Mouse (Mus musculus): ENCODE data around the gene Pmpca.
A peak's percentile ranks its signal among the peaks of the same experiment; 100 is the strongest.
"Not testable (repeated sequence)": the region's sequence is repeated elsewhere in the genome, so short reads cannot be mapped to it uniquely, and the experiment has no call there.

Pmpca gene

GRCm38 (mm10) chr2:26368572-26368971, 20.6 kb upstream of the Pmpca start:
- no peak for DNase-seq (ENCODE audit: low spot score in 2 of 2)

- no peak for DNase-seq (ENCODE audit: low spot score in 2 of 2)
Measured at GRCm38 (mm10) chr2:26372396-26372795, 16.7 kb upstream of the Pmpca start.

DNA sequence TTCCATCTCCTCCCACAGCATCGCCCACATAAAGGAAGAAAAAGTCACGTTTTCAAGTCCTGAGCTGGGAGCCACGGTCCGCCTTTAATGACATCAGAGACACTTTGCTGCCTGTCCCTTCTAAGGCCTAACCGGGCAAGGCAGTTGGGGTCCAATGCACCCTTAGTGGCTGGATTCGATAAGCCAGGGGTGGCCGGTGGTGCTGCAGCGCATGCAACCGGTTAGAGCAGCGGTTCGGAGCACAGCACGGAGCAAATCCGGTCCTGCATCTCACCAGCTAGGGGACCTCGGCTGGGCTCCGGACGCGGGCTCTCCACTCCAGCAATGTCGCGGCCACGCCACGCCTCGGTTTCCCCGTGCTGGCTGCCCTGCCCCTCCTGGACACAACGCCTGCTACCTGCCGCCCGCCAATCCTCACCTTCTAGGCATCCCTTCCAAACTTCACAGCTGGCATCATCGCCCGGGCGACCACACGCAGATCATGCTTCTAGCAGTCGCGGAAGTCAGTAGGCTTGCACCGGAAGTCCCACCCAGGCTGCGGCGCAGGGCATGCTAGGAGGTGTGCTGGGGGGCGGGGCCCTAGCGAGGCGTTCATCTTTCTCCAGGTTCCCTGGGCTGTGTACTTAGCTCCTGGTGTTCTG, 8.9 kb upstream of the Pmpca start, which contains the start of gene Snapc4:
Gene Snapc4, minus strand, starts transcription at position 523 of the 641 bp plus-strand sequence.
- DNase-seq (ENCODE audit: low spot score in 2 of 2), result peak; percentile 67 to 82

GRCm38 (mm10) chr2:26380871-26381270, 8.3 kb upstream of the Pmpca start:
- not testable (repeated sequence) for DNase-seq (ENCODE audit: low spot score in 2 of 2)

GRCm38 (mm10) chr2:26387713-26388112, 1.4 kb upstream of the Pmpca start:
- DNase-seq (ENCODE audit: low spot score in 2 of 2), result no peak

DNA sequence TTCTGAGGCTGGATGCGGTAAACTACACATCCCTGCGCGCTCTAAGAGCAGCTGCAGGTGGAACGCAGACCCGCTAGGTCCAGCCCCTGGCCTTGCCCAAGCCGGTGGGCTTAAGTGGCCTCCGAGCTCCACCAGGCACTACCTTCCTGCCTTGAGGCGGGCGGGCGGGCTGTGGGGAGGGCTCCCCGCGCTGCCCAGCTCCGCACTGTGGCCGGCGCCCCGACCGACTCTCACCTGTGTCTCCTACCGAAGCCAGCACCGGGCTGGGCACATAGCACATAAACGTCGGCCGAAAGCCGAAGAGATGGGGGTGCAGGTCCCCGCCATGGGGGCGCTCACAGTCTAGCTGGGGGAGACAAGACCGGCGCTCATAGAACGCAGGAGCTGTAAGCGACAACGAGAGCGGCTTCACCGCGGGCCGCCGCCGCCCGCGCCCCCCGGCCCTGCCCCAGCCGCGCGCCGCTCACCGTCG, 421 bp upstream of the Pmpca start:
- DNase-seq (ENCODE audit: low spot score in 2 of 2), result peak in 1 of 2 experiments; percentile 28

- DNase-seq (ENCODE audit: low spot score in 2 of 2), result no peak
Measured at GRCm38 (mm10) chr2:26390954-26391353, 1.8 kb downstream of the Pmpca start.

- DNase-seq (ENCODE audit: low spot score in 2 of 2), result no peak
Measured at GRCm38 (mm10) chr2:26391617-26392016, 2.5 kb downstream of the Pmpca start.

GRCm38 (mm10) chr2:26398978-26399377, 9.8 kb downstream of the Pmpca start:
- no peak for DNase-seq (ENCODE audit: low spot score in 2 of 2)

GRCm38 (mm10) chr2:26399647-26400046, 10.5 kb downstream of the Pmpca start:
- DNase-seq (ENCODE audit: low spot score in 2 of 2), result no peak

GRCm38 (mm10) chr2:26400296-26400695, 11.2 kb downstream of the Pmpca start:
- DNase-seq (ENCODE audit: low spot score in 2 of 2), result no peak

DNA sequence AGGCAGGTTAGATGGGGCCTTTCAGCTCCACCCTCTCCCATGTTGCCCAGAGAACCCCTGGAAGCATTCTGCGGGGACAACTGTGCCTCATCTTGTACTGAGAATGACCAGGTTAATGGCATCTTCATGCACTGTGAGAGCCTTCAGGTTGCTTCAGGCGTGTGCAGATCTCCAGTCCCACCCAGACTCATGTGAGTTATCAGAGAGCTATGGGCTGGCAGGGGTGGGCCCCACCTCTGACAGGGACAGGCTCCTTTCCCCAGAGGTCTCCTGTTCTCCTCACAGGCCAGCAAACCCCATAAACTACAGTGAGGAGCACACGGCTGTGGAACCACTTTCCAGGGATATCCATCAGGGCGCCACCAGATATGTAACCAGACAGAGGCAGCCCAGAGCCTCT, 11.9 kb downstream of the Pmpca start:
- DNase-seq (ENCODE audit: low spot score in 2 of 2), result no peak

DNA sequence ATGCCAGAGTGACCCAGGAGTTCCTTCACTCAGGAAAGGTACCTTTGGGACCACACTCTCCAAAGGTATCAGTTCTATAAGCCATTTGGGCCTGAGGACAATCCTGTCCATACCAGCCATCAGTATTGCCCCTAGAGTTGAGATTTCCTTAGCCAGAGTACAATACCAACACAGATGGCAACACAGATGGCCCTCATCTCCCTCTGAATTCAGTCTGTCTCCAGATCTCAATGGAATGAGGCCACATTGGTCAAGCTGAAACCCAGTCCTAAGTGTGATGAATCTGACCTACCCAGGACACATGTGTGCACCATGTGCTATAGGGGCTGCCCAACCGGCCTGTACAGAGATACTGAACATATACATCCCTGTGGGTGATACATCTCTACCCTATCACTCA, 13.1 kb downstream of the Pmpca start:
- no peak for DNase-seq (ENCODE audit: low spot score in 2 of 2)

- DNase-seq (ENCODE audit: low spot score in 2 of 2), result no peak
Measured at GRCm38 (mm10) chr2:26403306-26403705, 14.2 kb downstream of the Pmpca start.

DNA sequence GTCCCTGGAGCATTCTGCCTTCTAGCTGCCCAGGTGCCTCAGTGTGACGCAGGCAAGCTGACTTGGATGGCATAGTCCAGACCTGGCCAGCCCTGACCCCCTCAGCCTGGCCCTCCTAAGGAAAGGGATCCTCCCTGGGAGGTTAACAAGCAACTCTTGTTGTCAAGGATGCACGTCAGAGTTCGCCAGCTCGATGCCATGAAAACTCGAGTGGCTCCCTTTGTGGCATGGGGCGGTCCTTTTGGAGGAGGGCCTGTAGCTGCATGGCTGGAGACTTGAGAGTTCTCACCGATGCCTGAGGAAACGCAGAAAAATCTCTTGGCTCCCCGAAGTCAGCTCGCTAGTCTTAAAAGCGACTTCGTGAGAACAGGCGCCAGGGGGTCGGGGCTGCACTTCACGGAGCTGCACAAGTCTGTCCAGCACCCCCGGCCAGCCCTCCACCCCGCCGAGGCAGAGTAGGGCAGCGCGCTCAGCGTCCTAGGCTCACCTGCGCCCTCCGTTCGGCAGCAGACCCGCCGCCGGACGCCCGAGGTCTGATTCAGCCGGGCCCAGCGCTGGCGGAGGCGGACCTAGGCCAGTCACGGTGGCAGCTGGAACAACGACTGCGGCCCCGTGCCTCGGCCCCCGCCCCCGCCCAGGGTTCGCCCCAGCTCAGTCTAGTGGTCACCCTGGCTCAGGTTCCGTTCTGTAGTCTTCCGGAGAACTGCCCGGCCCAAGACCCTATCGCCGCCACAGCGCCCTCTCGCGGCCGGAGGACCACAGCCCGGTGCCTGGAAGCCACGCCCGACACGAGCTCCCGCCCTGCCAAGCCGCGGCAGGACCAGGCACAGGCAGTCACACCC, 19.6 kb downstream of the Pmpca start, which contains the start of gene Inpp5e:
Gene Inpp5e, minus strand, starts transcription at position 689 of the 842 bp plus-strand sequence.
- DNase-seq (ENCODE audit: low spot score in 2 of 2), result peak; percentile 87 to 92

- no peak for DNase-seq (ENCODE audit: low spot score in 2 of 2)
Measured at GRCm38 (mm10) chr2:26409362-26409761, 20.2 kb downstream of the Pmpca start.

DNA sequence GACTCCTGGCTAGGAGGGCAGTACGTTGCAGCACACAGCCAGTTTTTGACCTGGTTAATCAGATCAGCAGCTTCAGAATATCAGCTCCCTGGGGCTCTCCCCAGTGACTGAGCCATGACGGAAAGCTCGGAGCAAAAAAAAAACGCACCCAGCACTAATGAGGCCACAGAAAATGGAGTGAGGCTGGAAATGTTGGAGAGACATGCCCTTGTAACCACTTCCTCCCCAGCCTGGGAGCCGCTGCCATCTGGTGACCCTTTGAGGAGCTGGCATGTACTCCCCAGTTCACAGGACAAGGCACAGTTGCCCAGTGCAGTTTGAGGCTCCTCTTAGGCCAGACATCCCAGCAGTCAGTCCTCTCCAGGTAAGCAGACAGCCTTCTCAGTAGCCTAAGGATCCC, 21.0 kb downstream of the Pmpca start:
- DNase-seq (ENCODE audit: low spot score in 2 of 2), result no peak

DNA sequence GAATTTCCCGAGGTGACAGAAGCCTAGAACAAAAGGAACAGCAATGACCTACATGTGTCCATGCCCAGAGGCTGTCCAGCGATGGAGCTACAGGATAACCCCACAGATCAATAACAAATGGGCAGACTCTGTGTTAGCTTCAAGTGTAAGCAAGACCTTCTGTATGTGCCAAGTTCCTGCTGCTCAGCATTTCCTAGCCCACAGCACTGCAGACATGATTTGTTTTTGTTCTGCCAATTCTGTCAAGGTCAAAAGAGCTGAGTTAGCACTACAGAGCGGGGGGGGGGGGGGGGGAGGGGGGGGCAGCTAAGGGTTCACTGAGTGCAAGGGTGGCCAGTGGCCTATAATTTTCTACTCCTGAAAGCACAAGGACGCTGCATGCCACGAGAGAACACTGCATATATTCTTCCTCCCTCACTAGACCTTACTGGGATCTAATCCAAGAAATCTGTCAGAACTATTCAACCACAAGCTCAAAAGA, 21.8 kb downstream of the Pmpca start:
- DNase-seq (ENCODE audit: low spot score in 2 of 2), result no peak

DNA sequence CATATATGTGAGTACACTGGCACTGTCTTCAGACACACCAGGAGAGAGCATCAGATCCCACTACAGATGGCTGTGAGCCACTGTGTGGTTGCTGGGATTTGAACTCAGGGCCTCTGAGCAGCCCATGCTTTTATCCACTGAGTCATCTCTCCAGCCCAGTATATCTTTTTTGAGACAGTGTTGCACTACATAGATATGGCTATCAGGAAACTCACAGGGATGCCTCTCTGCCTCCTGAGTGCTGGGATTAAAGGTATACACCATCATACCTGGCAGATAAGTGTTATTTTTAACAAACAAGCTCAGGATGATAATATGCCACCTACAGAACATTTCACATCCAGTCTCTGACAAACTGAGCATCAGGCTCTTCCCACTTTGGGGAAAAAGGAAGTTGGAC, 27.9 kb downstream of the Pmpca start:
- DNase-seq (ENCODE audit: low spot score in 2 of 2), result no peak

DNA sequence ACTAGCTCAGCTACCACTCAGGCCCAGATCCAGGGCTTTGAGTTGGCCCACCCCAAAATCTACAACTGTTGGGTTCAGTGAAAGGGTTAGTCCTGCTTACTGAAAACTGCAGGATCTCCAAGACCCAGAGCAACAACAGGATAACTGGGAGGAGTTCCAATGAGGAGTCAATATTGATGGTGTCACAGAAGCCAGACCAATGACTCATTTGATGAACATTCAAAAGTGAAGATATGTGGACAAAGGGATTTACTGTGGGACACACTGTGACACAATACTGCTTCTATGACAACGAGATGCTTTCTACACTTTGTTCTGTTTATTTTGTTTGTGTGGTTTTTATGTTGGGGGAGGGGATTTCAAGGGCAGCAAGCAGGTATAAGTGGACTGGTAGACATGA, 29.0 kb downstream of the Pmpca start:
- no peak for DNase-seq (ENCODE audit: low spot score in 2 of 2)

- no peak for DNase-seq (ENCODE audit: low spot score in 2 of 2)
Measured at GRCm38 (mm10) chr2:26421969-26422368, 32.8 kb downstream of the Pmpca start.

DNA sequence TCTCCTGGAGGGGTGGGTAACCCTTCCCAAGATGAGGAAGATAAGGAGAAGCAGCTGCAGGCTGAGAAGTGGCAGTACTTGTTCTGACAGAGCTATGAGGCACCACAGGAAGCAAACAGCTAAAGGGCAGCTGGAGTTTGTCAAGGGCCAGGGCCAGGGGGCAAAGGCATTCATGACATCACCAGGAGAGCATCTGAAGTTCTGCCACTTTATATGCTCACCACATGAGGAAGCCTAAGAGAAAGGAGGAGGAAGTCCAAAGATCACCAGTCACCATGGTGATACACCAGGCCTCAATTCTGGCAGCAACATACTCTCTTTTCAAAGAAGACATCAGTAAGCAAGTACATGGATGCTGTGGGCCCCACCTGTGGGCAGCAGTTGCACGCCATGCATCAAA, 33.9 kb downstream of the Pmpca start:
- DNase-seq (ENCODE audit: low spot score in 2 of 2), result no peak

- no peak for DNase-seq (ENCODE audit: low spot score in 2 of 2)
Measured at GRCm38 (mm10) chr2:26424541-26424940, 35.4 kb downstream of the Pmpca start.

Data from frontal cortex, postnatal 14 days (tissue).